Mouse (Mus musculus): ENCODE data around the gene Isoc2a.

Gene Isoc2a

DNA sequence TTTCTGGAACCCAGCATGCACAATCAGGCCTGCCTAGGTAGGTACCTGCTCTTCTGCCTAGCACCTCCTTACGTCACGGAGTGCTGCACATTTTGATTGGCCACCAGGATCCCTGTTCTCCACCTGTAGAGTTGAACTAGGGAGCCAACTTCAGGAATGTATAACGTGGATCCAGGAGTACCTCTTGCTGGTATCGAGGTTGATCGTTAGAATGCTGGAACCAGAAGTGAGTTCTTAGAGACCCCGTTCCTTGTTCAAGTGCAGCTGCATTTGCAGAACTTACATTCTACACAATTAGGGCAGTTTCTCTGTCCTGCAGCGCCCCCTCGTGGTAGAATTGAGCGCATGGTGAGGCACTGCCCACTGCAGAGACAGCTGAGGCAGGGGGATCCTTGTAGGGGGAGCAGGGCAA, 63.1 kb downstream of the Isoc2a start:
- peak; percentile 80 for DNase-seq (ENCODE audit: low spot score)

DNA sequence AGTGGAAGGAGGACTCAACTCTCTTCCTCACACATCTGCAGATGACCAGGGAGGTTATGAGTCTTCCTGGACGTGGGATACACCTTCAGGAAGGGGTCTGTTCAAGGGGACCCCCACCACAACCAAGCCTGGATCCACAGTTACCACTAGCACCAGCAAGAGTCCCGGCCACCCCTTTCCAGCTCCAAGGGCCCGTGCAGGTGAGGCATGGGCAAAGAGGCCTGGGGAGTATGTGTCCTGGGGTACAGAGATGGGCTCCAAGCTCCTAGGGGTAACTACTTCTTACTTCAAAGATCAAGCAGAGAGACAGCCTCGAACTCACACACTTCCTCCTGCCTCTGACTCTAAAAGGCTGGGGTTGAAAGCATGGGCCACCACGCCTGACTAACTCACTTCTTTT, 65.7 kb downstream of the Isoc2a start:
- DNase-seq (ENCODE audit: low spot score), result no peak

DNA sequence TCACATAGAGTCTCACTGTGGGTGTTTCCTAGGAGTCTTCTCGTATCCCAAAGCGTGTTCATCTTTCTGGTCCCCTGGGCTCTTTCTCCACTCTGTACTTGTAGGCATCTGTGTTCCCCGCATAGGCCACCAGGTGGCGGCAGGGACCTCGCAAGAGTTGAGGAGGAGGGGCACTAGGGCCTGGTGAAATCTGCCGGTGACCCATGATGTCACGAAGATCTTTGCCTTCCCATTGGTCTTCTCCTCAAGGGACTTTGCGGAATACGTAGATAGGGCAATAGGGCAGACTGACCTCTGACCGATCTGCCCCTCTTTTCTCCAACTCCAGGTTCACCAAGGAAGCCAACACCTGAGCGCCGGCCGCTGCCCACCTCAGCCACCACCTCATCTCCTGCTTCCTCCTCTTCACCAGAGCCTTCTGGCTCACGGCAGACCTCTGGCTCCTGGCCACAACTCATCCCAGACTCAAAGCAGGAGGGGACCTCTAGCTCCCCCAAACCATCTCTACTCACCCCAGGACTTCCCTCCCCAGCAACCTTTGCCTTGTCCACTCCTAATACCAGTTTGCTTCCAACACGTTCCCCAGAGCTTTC, 66.4 kb downstream of the Isoc2a start:
- DNase-seq (ENCODE audit: low spot score), result peak; percentile 89

Data from T-cell, adult 2 months (primary cell).